13 mouse cellular contexts compared by ENCODE assay signal in the genomic region with DNA sequence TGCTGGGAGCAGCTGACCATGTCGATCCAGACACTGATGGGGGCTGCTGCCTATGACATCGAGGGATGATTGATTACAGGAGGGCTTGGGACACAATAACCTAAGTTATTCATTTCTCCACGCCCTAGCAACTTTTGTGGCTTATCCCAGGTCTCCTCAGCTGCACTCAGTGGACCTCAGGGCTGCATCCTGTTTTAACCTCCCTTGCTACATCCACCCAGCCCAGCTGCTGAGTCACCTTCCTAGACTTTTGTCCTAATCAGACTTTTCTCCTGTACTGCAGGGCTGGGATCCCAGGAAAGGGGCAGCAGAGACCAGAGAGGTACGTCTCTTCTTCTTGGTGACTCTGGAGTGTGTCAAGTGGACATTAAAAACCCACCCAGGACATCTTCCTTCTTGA.
"Had no signal": no experiment of that assay in that cellular context is flagged by ENCODE, and none has a peak within 500 bp of the region (broad histone marks: within the 10 kb centered on the region; RNA-seq: fewer than 3 reads in every experiment).

No protein-coding gene starts in this region.

- H3K4me2 ChIP-seq: intestine, embryonic 15.5 days; limb, embryonic 15.5 days; liver, embryonic 13.5 days; midbrain, embryonic 12.5 days; neural tube, embryonic 13.5 days had no signal

- H3K27me3 ChIP-seq: intestine, embryonic 15.5 days; limb, embryonic 15.5 days; liver, embryonic 13.5 days; neural tube, embryonic 13.5 days had no signal

- H3K4me3 ChIP-seq: intestine, embryonic 15.5 days; left cerebral cortex, adult 2 months; limb, embryonic 15.5 days; liver, embryonic 13.5 days; midbrain, embryonic 12.5 days; neural tube, embryonic 13.5 days had no signal

- H3K4me1 ChIP-seq: intestine, embryonic 15.5 days; limb, embryonic 15.5 days; liver, embryonic 13.5 days; neural tube, embryonic 13.5 days had no signal

- H3K36me3 ChIP-seq: intestine, embryonic 15.5 days; limb, embryonic 15.5 days; liver, embryonic 13.5 days; midbrain, embryonic 12.5 days; neural tube, embryonic 13.5 days had no signal

- H3K9me3 ChIP-seq: intestine, embryonic 15.5 days; limb, embryonic 15.5 days; liver, embryonic 13.5 days; midbrain, embryonic 12.5 days; neural tube, embryonic 13.5 days had no signal

- ATAC-seq: intestine, embryonic 15.5 days; midbrain, embryonic 16.5 days had no signal

- DNase-seq: kidney, adult 9 months; liver, embryonic 13.5 days; lung, adult 18-20 months; retina, postnatal 1 day; right cerebral cortex, postnatal 4 days; spleen, adult 18-20 months; thymus, postnatal 4 days had no signal

- H3K27ac ChIP-seq: intestine, embryonic 15.5 days; left cerebral cortex, adult 2 months; limb, embryonic 15.5 days; liver, embryonic 13.5 days; midbrain, embryonic 12.5 days; neural tube, embryonic 13.5 days had no signal

- H3K9ac ChIP-seq: intestine, embryonic 15.5 days; limb, embryonic 15.5 days; liver, embryonic 13.5 days; midbrain, embryonic 12.5 days; neural tube, embryonic 13.5 days had no signal
